Mouse (Mus musculus) G1E-ER4 (cell line): ENCODE results near the gene Tbcd. TPM values are rescaled to one million over a fixed set of nuclear protein-coding genes. Genes with fewer than 3 reads are reported as not detected.

Source experiments
- GATA1 ChIP-seq: IDR thresholded peaks from one replicate; pipeline ENCODE4 v1.8.0; 2012; ENCODE audit warnings: low read length, inconsistent platforms
- polyA plus RNA-seq: library from polyadenylated mRNA; stranded (reverse); fragments of >175 nt; gene quantifications from 2 replicates; pipeline ENCODE4 v1.2.3, GENCODE M21; 2012

Tbcd gene
- polyA plus RNA-seq, 1 experiment, result 6.6 TPM

DNA sequence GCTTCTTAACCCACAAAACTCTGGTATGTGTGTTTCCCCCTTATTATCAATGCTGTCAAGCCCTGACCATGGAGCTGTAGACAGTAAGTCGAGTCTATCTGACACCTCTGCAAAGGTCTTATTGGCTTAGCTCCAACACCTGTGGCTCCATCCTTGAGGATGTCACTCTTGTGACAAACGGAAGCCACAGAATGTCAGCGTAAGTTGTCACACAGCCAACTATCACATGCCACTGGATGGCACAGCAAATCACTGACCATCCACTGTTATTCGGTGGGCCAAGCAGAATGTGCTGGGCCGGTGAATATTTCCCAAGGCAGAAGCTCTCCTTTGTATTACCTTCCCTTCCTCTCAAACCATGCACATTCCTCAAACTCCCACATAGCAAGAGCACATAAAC lies 196.4 kb downstream of the Tbcd start:
- TF ChIP-seq GATA1, result no peak

DNA sequence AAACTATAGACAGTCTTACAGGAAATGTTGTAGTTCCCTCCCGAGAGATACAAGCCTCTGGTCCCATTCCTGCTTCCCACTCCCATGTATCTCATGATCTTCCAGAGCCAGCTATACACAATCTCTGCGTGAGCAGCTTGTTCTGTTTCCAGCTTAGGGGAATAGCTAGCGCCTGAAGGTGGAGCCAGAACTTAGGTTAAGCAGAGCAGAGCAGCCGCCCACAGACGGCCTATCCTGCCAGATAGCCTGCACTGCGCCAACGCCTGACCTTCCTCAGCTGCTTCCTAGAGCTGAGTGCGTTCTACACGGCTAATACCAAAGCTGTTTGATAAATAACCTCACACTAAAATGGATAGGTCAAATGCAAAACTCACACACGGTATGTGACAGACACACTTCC lies 198.2 kb downstream of the Tbcd start:
- TF ChIP-seq GATA1, result no peak

DNA sequence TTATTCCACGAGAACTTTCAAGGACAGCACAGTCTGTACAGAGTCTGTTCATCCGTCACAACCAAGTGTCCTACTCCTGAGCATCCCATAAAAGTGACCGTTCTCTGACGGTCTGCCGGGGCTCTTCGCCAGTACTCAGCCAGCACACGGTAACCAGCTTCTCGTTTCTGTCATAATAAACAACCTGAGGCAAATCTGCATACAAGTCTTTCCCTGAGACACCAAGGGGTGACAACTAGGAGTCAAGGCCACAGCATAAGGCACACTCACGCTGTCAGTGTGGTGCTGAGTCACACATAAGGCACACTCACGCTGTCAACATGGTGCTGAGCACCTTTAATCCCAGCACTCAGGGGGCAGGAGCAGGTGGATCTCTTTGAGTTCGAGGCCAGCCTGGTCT lies 198.9 kb downstream of the Tbcd start:
- TF ChIP-seq GATA1, result no peak

DNA sequence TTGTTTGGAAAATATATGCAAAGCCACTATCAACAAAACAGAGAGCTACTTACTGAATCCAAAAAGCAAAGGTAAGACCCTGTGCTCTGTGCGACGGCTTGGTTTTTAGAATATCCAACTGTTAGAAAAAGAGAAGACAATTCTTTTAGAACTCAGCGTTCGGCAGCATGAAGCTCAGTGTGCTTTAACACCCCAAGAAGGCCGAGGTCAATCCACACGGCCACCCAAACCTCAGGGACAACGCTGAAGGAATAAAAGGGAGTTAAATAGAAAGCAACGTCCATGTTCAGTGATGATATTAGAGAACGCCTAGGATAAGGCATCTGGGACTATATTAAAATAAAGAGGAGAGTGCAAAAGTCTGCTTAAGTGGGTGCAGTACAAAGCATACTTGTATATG lies 199.8 kb downstream of the Tbcd start:
- no peak for TF ChIP-seq GATA1

DNA sequence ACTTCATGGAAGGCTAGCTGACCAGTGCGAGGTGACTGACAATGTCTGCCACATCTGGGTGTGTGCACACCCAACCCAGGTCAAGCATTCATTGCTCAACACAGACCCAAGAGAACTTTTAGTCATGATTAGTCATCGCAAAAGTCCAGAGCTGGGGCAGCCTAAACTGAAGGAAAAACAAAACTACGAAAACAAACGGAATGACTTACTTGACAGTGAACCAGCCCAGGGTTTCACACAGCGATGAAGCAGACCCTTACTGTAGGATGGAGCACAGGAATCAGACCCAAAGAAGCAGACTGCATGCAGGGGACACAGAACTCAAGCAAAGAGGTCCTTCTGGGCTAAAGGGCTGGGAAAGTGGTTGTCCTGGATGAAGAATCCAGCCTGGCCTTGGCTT lies 200.2 kb downstream of the Tbcd start:
- no peak for TF ChIP-seq GATA1

DNA sequence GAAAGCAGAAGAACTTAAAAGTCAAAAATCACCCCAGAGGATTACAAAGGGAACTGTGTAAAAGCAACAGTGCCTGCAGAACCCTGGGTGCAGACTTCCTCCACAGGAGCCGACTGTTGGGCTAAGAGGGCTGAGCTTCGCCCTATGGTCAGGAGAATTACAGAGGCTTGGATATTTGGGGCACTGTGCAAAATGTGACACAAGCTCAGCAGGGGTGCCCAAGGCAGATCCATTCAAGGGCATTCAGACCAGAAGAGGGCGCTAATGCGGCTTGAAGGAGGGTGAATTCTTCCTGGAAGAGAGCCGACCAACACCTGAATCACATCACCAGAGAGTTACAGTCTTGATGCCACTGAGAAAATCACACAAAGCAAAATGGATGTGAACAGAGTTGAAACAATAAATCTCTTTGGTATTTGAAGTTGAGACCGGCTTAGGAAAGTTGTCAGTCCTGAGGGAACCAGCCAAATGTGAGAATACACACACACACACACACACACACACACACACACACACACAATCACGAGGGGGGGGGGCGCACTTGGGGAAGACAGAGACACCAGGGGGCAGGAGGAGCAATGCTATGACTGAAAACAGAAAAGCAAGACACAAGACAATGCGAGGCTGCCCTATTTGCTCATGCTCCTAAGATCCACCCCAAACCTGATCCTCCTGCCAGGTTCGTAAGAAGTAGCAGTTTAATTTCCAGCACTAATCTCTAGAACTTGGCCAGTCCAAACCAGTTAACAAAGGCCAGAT lies 201.0 kb downstream of the Tbcd start:
- TF ChIP-seq GATA1, result no peak

DNA sequence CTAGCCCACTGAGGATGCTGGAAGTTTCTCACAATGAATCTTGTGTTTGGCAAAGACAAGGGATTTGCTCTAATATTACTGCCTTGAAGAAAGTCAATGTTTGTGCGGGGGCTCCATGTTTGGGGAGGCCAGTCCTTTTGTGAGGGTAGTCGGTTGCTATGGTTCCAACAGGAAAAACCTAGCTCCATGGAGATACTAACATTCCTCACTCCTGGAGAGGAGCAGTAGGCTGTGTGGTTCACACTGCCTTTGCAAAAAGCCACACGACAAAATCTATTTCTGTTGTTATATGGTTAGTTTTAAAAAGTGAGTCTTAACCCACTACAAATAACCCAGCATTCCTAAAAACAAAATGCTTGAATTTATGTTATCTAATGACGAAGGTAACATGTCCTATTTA lies 201.9 kb downstream of the Tbcd start:
- TF ChIP-seq GATA1, result no peak

DNA sequence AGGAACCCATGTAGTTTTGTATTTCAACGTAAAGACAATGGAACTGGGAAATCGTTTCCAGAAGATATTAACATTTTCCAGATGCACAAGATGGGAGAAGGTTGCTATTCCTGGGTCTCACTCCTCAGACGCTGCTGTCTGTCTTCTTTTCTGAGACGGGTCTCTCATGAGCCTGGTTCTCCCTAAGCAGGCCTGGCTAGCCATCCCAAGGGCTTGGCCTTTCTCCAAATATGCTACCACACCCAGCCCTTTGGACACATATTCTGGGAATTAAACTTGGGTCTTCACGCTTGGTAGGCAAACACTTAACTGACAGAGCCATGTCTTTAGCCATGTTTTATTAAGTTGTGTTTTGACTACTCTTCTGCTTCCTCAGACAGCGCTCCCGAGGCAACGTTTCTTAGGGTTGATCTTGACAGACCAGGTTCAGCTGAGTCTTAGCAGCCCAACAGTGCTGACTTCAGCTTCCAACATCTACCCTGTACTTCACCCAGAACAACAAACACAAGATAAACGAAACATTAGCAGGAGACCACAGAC lies 202.7 kb downstream of the Tbcd start:
- no peak for TF ChIP-seq GATA1

DNA sequence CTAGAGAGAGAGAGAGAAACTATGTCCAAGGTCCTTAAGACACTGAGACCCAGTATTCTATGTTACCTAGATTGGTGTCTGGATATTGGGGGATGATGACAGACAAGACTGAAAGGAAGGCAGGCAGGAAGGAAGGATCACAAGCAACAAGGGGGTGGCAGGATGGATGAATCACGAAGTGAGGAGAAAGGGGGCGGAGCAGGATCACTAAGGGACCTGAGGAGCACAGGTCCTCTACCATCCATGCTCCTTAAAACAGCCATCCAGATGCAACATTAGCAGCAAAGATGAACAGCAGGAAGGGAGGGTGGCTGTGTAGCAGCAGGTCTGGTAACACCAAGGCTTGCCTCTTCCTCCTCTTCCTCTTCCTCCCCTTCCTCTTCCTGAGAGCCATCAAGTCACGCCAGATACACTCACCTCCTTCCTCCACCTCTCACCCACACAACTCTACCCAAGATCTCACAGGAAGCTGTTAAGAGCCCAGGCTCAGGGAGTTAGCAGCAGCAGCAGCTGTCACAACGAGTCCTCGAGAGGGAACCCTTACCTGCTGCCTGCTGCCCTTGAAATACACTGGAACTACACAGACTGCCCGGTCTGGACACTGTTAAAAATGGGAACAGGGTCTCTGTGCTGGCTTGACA lies 203.5 kb downstream of the Tbcd start:
- no peak for TF ChIP-seq GATA1

DNA sequence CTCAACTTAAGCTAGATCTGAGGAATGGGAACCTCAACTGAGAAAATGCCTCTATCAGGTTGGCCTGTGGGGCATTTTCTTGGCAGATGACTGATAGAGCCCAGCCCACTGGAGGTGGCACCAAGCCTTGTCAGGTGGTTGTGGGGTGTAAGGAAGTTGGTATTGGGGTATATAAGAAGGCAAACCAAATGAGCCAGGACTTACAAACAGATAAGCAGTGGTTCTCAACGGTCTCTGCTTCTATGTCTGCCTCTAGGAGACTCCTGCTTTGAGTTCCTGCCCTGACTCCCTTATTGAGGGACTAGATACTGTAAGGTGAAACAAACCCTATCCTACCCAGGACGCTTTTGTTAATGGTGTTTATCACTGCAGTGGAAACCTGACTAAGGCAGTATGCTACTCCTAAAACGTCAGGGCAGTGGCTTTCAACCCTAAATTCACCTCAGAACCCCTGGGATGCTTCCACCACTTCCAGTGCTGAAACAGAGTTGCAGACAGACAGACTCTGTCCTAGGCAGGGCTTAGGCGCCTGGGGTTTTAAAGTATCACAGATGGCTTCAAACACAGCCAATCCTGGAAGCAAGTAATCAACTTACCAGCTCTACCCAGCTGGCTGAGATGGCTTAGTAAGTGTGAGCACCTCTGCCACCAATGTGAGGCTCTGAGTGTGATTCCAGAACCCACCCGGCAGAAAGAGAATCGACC lies 204.2 kb downstream of the Tbcd start:
- no peak for TF ChIP-seq GATA1

DNA sequence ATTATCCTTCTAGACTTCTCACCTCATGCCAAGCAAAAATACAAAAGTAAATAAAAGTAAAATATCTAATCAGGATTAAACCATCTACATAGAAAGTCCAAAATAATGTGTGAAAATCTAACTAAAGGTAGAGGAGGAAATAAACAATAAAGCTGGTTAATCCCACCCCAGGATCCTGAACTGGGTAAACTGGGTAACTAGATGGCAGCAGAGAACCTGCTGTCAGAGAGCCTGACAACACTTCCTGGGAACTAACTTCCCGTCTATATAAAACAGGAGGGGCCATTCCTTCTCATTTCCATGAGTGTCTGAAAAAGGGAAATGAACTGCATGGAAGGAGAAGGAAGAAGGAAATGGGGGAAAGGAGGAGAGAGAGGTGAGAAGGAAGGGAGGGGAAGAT lies 206.4 kb downstream of the Tbcd start:
- TF ChIP-seq GATA1, result no peak

DNA sequence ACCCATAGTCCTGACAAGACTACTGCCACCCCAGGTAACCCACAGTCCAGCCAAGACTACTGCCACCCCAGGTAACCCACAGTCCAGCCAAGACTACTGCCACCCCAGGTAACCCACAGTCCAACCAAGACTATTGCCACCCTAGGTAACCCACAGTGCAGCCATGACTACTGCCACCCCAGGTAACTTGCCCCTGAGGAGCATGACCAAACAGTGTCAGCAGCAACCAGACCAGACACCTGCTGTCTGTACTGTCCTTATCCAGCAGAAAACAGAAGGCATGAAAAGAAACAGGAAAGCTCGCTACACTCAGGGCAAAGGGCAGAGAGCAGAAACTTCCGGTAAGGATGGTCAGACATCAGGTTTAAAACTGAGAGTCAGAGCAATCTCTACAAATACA lies 209.4 kb downstream of the Tbcd start:
- TF ChIP-seq GATA1, result no peak

Other genes with a start within 250 kb of the Tbcd start
- gene Hexdc, start 247.5 kb upstream of the Tbcd start, polyA plus RNA-seq, result 2.9 and 3.4 TPM in 2 replicates
- 5.2 and 6.2 TPM in 2 replicates for gene Ogfod3, start 247.2 kb upstream of the Tbcd start, polyA plus RNA-seq
- gene Cybc1, start 222.6 kb upstream of the Tbcd start, polyA plus RNA-seq, result 6.8 and 9.7 TPM in 2 replicates
- gene Narf, start 214.7 kb upstream of the Tbcd start, polyA plus RNA-seq, result 5.0 and 11.1 TPM in 2 replicates
- 37.0 and 41.6 TPM in 2 replicates for gene Foxk2, start 192.0 kb upstream of the Tbcd start, polyA plus RNA-seq
- gene Wdr45b, start 97.5 kb upstream of the Tbcd start, polyA plus RNA-seq, result 15.8 and 24.0 TPM in 2 replicates
- gene Rab40b, start 63.7 kb upstream of the Tbcd start, polyA plus RNA-seq, result not detected in 2 replicates
- 3.3 and 3.5 TPM in 2 replicates for gene Fn3krp, start 30.5 kb upstream of the Tbcd start, polyA plus RNA-seq
- gene Fn3k, start 17.0 kb upstream of the Tbcd start, polyA plus RNA-seq, result 0.03 and 0.06 TPM in 2 replicates
- gene Zfp750, start 67.4 kb downstream of the Tbcd start, polyA plus RNA-seq, result 0.02 and 0.04 TPM in 2 replicates
- gene B3gntl1, start 221.2 kb downstream of the Tbcd start, polyA plus RNA-seq, result 1.7 and 2.0 TPM in 2 replicates
- not detected in 2 replicates for gene Metrnl, start 249.6 kb downstream of the Tbcd start, polyA plus RNA-seq